Mouse (Mus musculus) liver, embryonic 15.5 days (tissue): ENCODE data around the gene Serinc3. TPM values are rescaled to one million over a fixed set of nuclear protein-coding genes. Genes with fewer than 3 reads are reported as not detected.
"Not testable (repeated sequence)": the region's sequence is repeated elsewhere in the genome, so short reads cannot be mapped to it uniquely, and the experiment has no call there.

Experiments
- ATAC-seq: fragments of 200-750 bp; cut with Nextera tagmentation; 2 replicates; pipeline ENCODE4 v1.8.0; 2017; ENCODE audit warnings: moderate number of reproducible peaks, mild to moderate bottlenecking, moderate library complexity; ENCODE audit not compliant: insufficient read depth
- H3K27ac ChIP-seq: fragments of 300-500 bp; sonication (generic); replicated peaks from 2 replicates; pipeline ENCODE4 v1.5.1; 2015; ENCODE audit warnings: mild to moderate bottlenecking, inconsistent platforms
- H3K27me3 ChIP-seq: fragments of 300-500 bp; sonication (generic); 2 replicates; pipeline ENCODE4 v1.6.1; 2015; ENCODE audit warnings: mild to moderate bottlenecking, inconsistent platforms
- H3K36me3 ChIP-seq: fragments of 300-500 bp; sonication (generic); replicated peaks from 2 replicates; pipeline ENCODE4 v1.6.1; 2015; ENCODE audit warnings: moderate library complexity, mild to moderate bottlenecking, inconsistent platforms
- H3K4me1 ChIP-seq: fragments of 300-500 bp; sonication (generic); replicated peaks from 2 replicates; pipeline ENCODE4 v1.6.1; 2015; ENCODE audit warnings: inconsistent platforms
- H3K4me2 ChIP-seq: fragments of 300-500 bp; sonication (generic); 2 replicates; pipeline ENCODE4 v1.6.1; 2015; ENCODE audit warnings: moderate library complexity, mild to moderate bottlenecking, inconsistent platforms
- H3K4me3 ChIP-seq: fragments of 300-500 bp; sonication (generic); replicated peaks from 2 replicates; pipeline ENCODE4 v1.5.1; 2015; ENCODE audit warnings: mild to moderate bottlenecking, inconsistent platforms
- H3K9ac ChIP-seq: fragments of 300-500 bp; sonication (generic); 2 replicates; pipeline ENCODE4 v1.6.1; 2015; ENCODE audit warnings: moderate library complexity, mild to moderate bottlenecking, inconsistent platforms
- H3K9me3 ChIP-seq: fragments of 300-500 bp; sonication (generic); replicated peaks from 2 replicates; pipeline ENCODE4 v1.6.1; 2016; ENCODE audit warnings: inconsistent platforms
- WGBS: fragments of 180-500 bp; shearing (Covaris S2); methylation state at CpG from one replicate; pipeline ENCODE4 v1.1.7; 2015; ENCODE audit warnings: mixed read lengths; ENCODE audit not compliant: insufficient replicate concordance; 5-methylcytosine and 5-hydroxymethylcytosine counted together
- polyA plus RNA-seq: library from polyadenylated mRNA; unstranded; fragments of >200 nt; fragmentation: Nextera tagmentation; extraction: Ambion mirVana; gene quantifications from 2 replicates; pipeline ENCODE4 v1.2.1, GENCODE M21; 2015

Serinc3 gene
- polyA plus RNA-seq, 1 experiment from 2014 or later = 126 TPM

DNA sequence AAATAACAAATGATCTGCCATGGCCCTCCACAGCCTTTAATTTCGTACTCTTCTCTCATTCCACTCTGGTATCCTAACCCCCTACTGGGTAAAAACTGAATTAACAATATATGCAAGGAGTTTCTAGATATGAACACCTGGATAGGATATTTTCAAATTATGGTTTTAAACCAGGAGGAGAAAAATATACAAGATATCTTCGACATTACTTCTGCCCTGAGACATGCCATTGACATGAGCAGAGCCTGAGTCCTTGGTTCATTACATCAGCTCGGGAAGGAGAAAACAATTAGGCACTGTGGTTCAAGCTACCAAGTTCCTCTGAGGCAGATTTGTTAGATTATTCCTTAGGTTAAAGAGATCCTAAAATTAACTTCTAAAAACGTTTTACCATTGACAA is 884 bp downstream of the Serinc3 start:
- H3K36me3 ChIP-seq = peaks cover 32% of the 10 kb centered on the region
- peaks cover 46% of the 10 kb centered on the region for H3K4me1 ChIP-seq
- 2% methylated on average over 4 of the region's 4 CpGs for WGBS
- no peaks in the 10 kb centered on the region for H3K9me3 ChIP-seq
- ATAC-seq = no peak
- H3K4me2 ChIP-seq = peak overlapping the region; percentile 79
- H3K27ac ChIP-seq = peak overlapping the region; percentile 100
- peak overlapping the region; percentile 98 for H3K9ac ChIP-seq
- peak overlapping the region; percentile 88 for H3K4me3 ChIP-seq
- no peaks in the 10 kb centered on the region for H3K27me3 ChIP-seq

GRCm38 (mm10) chr2:163643576-163643971 is 1.4 kb downstream of the Serinc3 start:
- Histone ChIP-seq H3K36me3 (peaks cover 36% of the 10 kb centered on the region), H3K4me1 (peaks cover 51% of the 10 kb centered on the region), H3K9ac (peak overlapping the region; percentile 98), H3K27ac (peak overlapping the region; percentile 100), H3K4me3 (peak overlapping the region; percentile 88), H3K27me3 (no peaks in the 10 kb centered on the region), H3K9me3 (no peaks in the 10 kb centered on the region), H3K4me2 (peak overlapping the region; percentile 79)
- ATAC-seq = no peak
- 15% methylated on average over 2 of the region's 2 CpGs for WGBS

DNA sequence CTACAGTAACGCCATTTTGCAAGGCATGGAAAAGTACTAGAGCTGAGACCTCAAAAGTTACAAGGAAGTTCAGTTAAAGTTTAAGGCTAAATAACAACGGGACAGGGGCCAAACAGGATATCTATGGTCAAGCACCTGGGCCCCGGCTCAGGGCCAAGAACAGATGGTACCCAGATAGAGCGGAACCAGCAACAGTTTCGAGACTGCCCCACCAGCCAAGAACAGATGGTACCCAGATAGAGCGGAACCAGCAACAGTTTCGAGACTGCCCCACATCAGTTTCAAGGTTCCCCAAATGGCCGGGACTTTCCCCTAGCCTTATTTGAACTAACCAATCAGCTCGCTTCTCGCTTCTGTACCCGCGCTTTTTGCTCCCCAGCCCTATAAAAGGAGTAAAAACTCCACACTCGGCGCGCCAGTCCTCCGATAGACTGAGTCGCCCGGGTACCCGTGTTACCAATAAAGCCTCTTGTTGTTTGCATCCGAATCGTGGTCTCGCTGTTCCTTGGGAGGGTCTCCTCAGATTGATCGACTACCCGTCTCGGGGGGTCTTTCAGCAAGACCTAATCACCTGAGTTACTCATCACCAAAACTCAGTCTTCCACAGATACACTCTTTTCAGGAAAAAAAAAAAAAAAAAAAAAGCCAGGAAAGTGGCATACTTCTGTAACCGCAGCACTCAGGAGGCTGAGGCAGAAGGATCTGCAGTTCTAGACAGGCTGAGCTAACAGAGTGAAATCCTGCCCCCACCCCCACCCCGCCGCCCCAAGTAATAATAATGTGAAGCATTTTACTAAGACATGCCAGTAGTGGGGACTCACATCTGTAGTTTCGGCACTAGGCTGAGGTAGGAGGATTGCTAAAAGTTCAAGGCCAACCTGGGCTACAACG is 2.0 kb downstream of the Serinc3 start:
- ATAC-seq = peak; percentile 73
- H3K4me1 ChIP-seq = peaks cover 57% of the 10 kb centered on the region

GRCm38 (mm10) chr2:163641681-163642080 is 3.2 kb downstream of the Serinc3 start:
- Histone ChIP-seq H3K4me3 (peak overlapping the region; percentile 88), H3K36me3 (peaks cover 55% of the 10 kb centered on the region), H3K9ac (peak overlapping the region; percentile 55), H3K27me3 (no peaks in the 10 kb centered on the region), H3K27ac (peak overlapping the region; percentile 100), H3K4me2 (peak overlapping the region; percentile 79), H3K4me1 (peaks cover 67% of the 10 kb centered on the region), H3K9me3 (no peaks in the 10 kb centered on the region)
- ATAC-seq = no peak
- WGBS = 15% methylated on average over 3 of the region's 3 CpGs

More for the DNA sequence above, 2.0 kb downstream of the Serinc3 start:
- Histone ChIP-seq H3K27ac (peak overlapping the region; percentile 100), H3K9ac (peak overlapping the region; percentile 98), H3K27me3 (no peaks in the 10 kb centered on the region), H3K9me3 (no peaks in the 10 kb centered on the region), H3K4me2 (peak overlapping the region; percentile 79), H3K4me3 (peak overlapping the region; percentile 88), H3K36me3 (peaks cover 43% of the 10 kb centered on the region)
- 18% methylated on average over 30 of the region's 30 CpGs for WGBS

DNA sequence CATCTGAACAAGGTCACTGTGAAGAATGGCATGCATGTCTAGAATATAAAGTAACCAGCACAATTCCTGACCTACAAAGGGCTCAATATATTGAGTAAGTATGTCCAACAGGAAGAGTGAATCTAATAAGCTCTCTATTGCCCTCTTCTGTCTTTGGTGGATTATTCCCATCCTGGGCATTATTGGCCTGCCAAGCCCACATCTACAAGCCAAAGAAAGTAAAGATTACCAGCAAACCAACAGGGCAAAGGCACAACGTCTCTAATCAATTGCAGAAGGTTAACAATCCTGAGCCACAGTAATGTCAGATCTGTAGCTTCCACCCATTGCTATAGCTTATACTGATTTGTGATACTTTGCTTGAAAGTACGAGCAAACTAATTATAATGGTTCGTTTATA is 4.4 kb downstream of the Serinc3 start:
- Histone ChIP-seq H3K4me3 (peak overlapping the region; percentile 88), H3K4me2 (peak overlapping the region; percentile 79), H3K36me3 (peaks cover 67% of the 10 kb centered on the region), H3K4me1 (peaks cover 64% of the 10 kb centered on the region), H3K9ac (no peak overlapping the region), H3K9me3 (no peaks in the 10 kb centered on the region), H3K27me3 (no peaks in the 10 kb centered on the region), H3K27ac (peak overlapping the region; percentile 100)
- WGBS = 61% methylated on average over 3 of the region's 3 CpGs
- no peak for ATAC-seq

DNA sequence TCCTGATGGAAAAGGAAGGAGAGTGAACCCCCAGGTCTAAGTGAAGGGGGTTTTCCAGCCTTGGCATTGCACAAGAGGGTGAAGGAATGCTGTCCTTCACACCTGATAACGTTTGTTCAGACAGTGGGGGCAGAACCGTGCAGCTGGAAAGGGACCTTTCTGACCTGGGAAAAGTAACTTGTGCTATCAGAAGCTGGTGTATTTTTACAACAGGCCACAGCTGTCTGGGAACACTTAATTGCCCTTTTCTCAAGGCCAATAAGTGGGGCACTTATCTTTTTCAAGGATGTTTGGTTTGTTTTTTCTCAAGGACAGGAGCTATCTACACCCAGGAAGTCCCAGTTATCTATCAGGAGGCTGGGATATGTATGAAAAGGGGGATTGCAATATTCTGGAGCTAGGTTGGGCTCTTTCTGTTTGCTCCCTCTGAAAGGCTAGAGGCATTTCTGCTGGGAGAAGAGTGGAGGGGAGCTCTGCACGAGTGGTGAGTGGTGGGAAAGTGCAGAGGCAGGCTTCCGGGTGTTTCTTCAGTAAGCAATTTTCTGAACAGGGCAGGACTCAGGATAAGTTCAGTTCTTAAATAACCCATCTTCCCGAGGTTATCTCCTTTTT is 7.2 kb downstream of the Serinc3 start:
- no peak for ATAC-seq
- peaks cover 94% of the 10 kb centered on the region for H3K36me3 ChIP-seq
- H3K9me3 ChIP-seq = no peaks in the 10 kb centered on the region
- H3K27ac ChIP-seq = peak overlapping the region; percentile 12; the same call in 1 of the 2 replicates
- H3K4me3 ChIP-seq = 0 out of 2 replicates have a peak overlapping the region, but pooled peaks have one; percentile 2
- peaks cover 70% of the 10 kb centered on the region for H3K4me1 ChIP-seq
- H3K27me3 ChIP-seq = no peaks in the 10 kb centered on the region
- 35% methylated on average over 5 of the region's 5 CpGs for WGBS
- no peak overlapping the region for H3K9ac ChIP-seq
- peak overlapping the region; percentile 35 for H3K4me2 ChIP-seq

- H3K36me3 ChIP-seq = peaks cover 100% of the 10 kb centered on the region
- 85% methylated on average over 2 of the region's 2 CpGs for WGBS
- H3K9ac ChIP-seq = no peak overlapping the region
- ATAC-seq = no peak
- H3K9me3 ChIP-seq = no peaks in the 10 kb centered on the region
- H3K27me3 ChIP-seq = no peaks in the 10 kb centered on the region
- H3K27ac ChIP-seq = no peak overlapping the region
- H3K4me1 ChIP-seq = peaks cover 56% of the 10 kb centered on the region
- no peak overlapping the region for H3K4me3 ChIP-seq
- no peak overlapping the region for H3K4me2 ChIP-seq
Measured at GRCm38 (mm10) chr2:163636057-163636456, 8.9 kb downstream of the Serinc3 start.

- peaks cover 39% of the 10 kb centered on the region for H3K4me1 ChIP-seq
- 82% methylated on average over 2 of the region's 2 CpGs for WGBS
- H3K9ac ChIP-seq = no peak overlapping the region
- no peaks in the 10 kb centered on the region for H3K9me3 ChIP-seq
- no peak overlapping the region for H3K4me2 ChIP-seq
- no peak overlapping the region for H3K27ac ChIP-seq
- H3K27me3 ChIP-seq = no peaks in the 10 kb centered on the region
- H3K4me3 ChIP-seq = no peak overlapping the region
- ATAC-seq = no peak
- H3K36me3 ChIP-seq = peaks cover 100% of the 10 kb centered on the region
Measured at GRCm38 (mm10) chr2:163634211-163634610, 10.7 kb downstream of the Serinc3 start.

- WGBS = 90% methylated on average over 2 of the region's 2 CpGs
- H3K9me3 ChIP-seq = no peaks in the 10 kb centered on the region
Measured at GRCm38 (mm10) chr2:163631715-163632114, 13.2 kb downstream of the Serinc3 start.

DNA sequence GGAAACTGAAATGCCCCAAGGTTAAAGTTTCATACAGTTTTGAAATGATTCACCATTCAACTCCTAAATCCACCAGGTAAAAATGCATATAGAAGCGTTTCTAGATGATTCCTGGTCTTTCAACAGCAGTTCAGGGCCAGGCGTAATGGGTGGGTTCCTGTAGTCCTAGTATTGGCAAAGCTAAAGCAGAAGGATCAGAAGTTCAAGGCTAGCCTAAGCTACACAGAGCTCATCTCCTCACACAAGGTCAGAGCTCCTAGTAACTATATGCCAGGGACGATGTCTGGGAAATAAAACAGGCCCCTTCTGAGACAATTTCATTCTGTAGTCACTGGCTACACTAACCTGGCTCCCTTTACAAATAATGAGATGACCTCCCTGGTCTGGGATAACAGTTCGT is 13.7 kb downstream of the Serinc3 start:
- H3K4me2 ChIP-seq = no peak overlapping the region
- no peaks in the 10 kb centered on the region for H3K27me3 ChIP-seq
- 91% methylated on average over 4 of the region's 4 CpGs for WGBS
- no peak for ATAC-seq
- peaks cover 13% of the 10 kb centered on the region for H3K4me1 ChIP-seq
- H3K4me3 ChIP-seq = no peak overlapping the region
- peaks cover 100% of the 10 kb centered on the region for H3K36me3 ChIP-seq
- no peak overlapping the region for H3K9ac ChIP-seq
- no peak overlapping the region; the same call in 1 of the 2 replicates for H3K27ac ChIP-seq
- no peaks in the 10 kb centered on the region for H3K9me3 ChIP-seq

More at GRCm38 (mm10) chr2:163631715-163632114, 13.2 kb downstream of the Serinc3 start:
- Histone ChIP-seq H3K4me1 (peaks cover 16% of the 10 kb centered on the region), H3K4me2 (no peak overlapping the region), H3K27ac (no peak overlapping the region), H3K36me3 (peaks cover 100% of the 10 kb centered on the region), H3K4me3 (no peak overlapping the region), H3K27me3 (no peaks in the 10 kb centered on the region), H3K9ac (no peak overlapping the region)
- no peak for ATAC-seq

DNA sequence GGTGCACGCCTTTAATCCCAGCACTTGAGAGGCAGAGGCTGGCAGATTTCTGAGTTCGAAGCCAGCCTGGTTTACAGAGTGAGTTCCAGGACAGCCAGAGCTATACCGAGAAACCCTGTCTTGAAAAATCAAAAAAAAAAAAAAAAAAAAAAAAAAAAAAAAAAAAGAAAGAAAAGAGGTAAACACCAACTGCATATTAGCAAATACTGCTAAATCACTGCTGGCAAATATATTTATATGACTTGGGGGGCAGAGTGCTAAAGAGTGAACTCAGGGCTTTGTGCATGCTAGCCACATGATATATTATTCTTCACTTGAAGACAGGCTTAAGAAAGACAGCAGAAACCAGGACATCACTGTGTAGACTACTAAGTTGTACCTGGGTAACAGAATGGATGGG is 23.5 kb downstream of the Serinc3 start:
- not testable (repeated sequence) for H3K9me3 ChIP-seq, ATAC-seq, H3K27me3 ChIP-seq, H3K4me2 ChIP-seq, H3K9ac ChIP-seq, H3K27ac ChIP-seq, H3K4me3 ChIP-seq
- Histone ChIP-seq H3K4me1 (peaks cover 18% of the 10 kb centered on the region; the same call in 1 of the 2 replicates), H3K36me3 (peaks cover 99% of the 10 kb centered on the region)
- WGBS = 89% methylated on average over 3 of the region's 3 CpGs
